Mouse (Mus musculus): ENCODE measurements around the gene Stk16.

GRCm38 (mm10) chr1:75239591-75239990 lies 29.0 kb downstream of the Stk16 start:
- TF ChIP-seq CTCF (IDR thresholded peaks at IDR 0.05) (no peak), POLR2A (IDR thresholded peaks at IDR 0.05; ENCODE audit: insufficient read depth, low read depth, low read length) (no peak), EP300 (IDR thresholded peaks at IDR 0.05; ENCODE audit: insufficient read depth, low read depth, low read length) (peak; percentile 84; the same call in 1 of the 2 replicates)
